In the genomic region with DNA sequence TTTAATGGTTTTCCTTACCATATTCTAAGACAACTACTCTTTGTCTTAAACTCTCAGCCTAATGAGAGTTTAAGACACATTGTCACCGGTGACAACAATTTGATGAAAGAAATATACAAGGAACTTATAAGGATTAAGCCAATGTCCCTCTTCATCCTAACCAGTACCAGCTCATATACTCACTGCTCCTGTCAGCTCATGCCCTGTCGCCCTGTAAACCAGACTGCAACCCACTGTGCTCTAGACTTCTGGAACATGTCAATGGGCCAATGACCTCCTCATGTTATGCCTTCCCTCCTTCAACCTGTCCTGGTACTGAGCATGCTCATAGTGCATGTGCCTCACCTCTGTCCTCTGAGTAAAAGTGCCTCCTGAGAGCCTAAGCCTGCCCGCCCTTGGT, we compare ENCODE assay signal across 22 mouse cellular contexts. TPM values are rescaled to one million over a fixed set of nuclear protein-coding genes. Genes with fewer than 3 reads are reported as not detected.
"Had no signal": no experiment of that assay in that cellular context is flagged by ENCODE, and none has a peak within 500 bp of the region (broad histone marks: within the 10 kb centered on the region; RNA-seq: fewer than 3 reads in every experiment).

No protein-coding gene starts in this region.

- H3K4me2 ChIP-seq: limb, embryonic 13.5 days; liver, embryonic 13.5 days; lung, embryonic 14.5 days; neural tube, embryonic 13.5 days had no signal

- H3K36me3 ChIP-seq: limb, embryonic 13.5 days; liver, embryonic 13.5 days; neural tube, embryonic 13.5 days had no signal

- H3K27me3 ChIP-seq: liver, embryonic 13.5 days; neural tube, embryonic 13.5 days had no signal

- H3K4me1 ChIP-seq: liver, embryonic 13.5 days had no signal

- DNase-seq: kidney, adult 18-20 months; kidney, adult 9 months; kidney, postnatal 14 days; kidney, postnatal 4 days; left cerebral cortex, postnatal 4 days; liver; liver, embryonic 13.5 days; lung, embryonic 14.5 days; lung, postnatal 10 days; lung, postnatal 36 days; midbrain, embryonic 14.5 days; thymus, adult 2 months; thymus, postnatal 14 days; thymus, postnatal 4 days had no signal

- H3K4me3 ChIP-seq: limb, embryonic 13.5 days; liver, embryonic 13.5 days; neural tube, embryonic 13.5 days had no signal

- H3K27ac ChIP-seq: limb, embryonic 13.5 days; liver, embryonic 13.5 days; neural tube, embryonic 13.5 days had no signal

- H3K9ac ChIP-seq: limb, embryonic 13.5 days; liver, embryonic 13.5 days; lung, embryonic 14.5 days; neural tube, embryonic 13.5 days had no signal

- ATAC-seq: intestine, embryonic 16.5 days had no signal

- H3K9me3 ChIP-seq: limb, embryonic 13.5 days; liver, embryonic 13.5 days; neural tube, embryonic 13.5 days had no signal

RNA-seq across cellular contexts. Expression of a gene that starts 8.3 kb away (rescaled TPM):
- total RNA-seq: layer of hippocampus, adult 18-20 months; layer of hippocampus, postnatal 14 days; left cerebral cortex, postnatal 4 days; midbrain, postnatal 0 days; neutrophil, adult 5-6 weeks had no signal
- polyA plus RNA-seq: limb, embryonic 13.5 days; midbrain, postnatal 0 days; neural tube, embryonic 13.5 days had no signal

RNA-seq across cellular contexts. Expression of a gene that starts 15.0 kb away (rescaled TPM):
- total RNA-seq: layer of hippocampus, adult 18-20 months; layer of hippocampus, postnatal 14 days; left cerebral cortex, postnatal 14 days; neutrophil, adult 5-6 weeks had no signal
